Mouse (Mus musculus): ENCODE data around the gene Letmd1.

GRCm38 (mm10) chr15:100470037-100470436, 1.2 kb downstream of the Letmd1 start:
- no peak for TF ChIP-seq CTCF (IDR thresholded peaks at IDR 0.05)
- TF ChIP-seq POLR2A (IDR thresholded peaks at IDR 0.05; ENCODE audit: insufficient read depth, low read depth, low read length): no peak

Measured in heart, adult 2 months (tissue).